Mouse (Mus musculus): ENCODE data around the gene Slc8b1. TPM values are rescaled to one million over a fixed set of nuclear protein-coding genes. Genes with fewer than 3 reads are reported as not detected.

The Slc8b1 gene
- total RNA-seq (2021) = 1 to 10 TPM; 7.9 to 9.7 TPM
- long read RNA-seq, experiment 1, partial matches to known transcripts = 1 of 7 reads
- long read RNA-seq, experiment 1, other reads (novel, unspliced or antisense) = 6 of 7 reads
- long read RNA-seq, experiment 2, partial matches to known transcripts = 1 of 14 reads
- long read RNA-seq, experiment 2, other reads (novel, unspliced or antisense) = 10 of 14 reads

DNA sequence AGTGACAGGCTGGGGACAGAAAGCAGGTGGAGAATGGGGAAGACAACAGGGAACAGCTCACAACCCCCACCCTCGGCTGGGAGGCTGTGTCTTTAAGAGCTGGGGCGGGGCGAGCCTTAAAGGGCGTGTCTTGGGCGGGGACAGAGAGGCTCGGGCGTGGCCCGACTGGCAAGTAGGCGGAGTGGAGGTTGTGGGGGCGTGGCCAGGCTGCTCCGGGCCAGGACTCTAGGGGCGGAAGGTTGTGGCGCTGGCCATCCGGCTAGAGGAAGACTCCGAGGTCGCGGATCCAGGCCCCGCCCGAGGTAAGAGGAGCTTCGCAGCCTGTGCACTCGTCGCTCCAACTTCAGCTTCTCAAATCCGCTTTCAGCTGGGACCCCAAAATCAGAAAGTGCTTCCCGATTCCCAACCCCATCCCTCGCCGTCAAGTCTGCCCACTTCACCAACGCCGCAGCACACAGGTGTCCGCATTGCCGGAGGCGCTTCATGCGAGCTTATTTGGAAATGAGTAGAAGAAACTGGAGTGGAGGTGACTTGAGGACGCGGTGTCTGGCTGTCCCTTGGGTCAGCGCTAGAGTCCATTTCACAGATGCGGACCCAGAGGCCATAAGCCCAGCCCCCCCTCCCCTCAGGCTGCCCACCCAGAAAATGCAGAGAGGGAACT lies at the start of gene Slc8b1:
Gene Slc8b1 (plus strand): TSS at position 187 of the 661 bp plus-strand sequence.
- intact Hi-C loops (cut with DNase I) = no loop called here
- peak; percentile 96 to 99 for DNase-seq

DNA sequence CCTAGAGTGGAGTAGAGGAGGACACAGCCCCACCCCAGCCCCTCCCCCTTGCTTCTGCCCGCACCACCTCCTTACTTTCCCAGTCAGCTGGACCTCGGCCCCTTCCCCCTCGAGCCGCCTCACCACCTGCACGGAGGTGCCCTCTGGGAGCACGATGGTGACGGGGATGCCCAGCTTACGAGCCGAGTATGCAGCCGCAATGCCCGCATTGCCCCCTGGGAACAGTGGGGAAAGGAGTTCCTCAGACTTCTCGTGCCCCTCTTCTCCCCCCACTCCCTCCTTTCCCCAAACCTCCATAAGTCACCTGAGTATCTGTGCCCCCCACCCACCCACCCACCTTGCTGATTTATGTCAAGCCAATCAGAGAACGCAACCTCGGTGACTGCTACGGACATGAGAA lies 49.1 kb upstream of the Slc8b1 start:
- no peak for DNase-seq
- intact Hi-C loops (cut with DNase I) = no loop called here

DNA sequence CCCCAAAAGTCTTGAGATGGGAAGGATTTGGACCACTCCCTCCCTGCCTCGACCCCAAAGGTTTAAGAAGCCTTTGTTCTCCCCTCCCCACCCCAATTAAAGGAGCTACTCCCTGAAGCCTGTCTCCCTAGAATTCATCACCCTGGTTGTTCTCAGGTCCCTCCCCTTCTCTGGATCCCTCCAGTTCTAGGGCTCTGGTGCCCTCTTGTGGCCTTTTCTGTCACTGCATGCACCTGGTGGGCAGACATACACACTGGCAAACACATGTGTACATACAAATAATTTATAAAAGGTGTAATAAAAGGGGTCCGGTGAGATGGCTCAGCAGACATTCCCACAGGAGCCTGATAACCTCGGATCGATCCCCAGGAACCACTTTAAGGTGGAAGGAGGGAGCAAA lies 46.6 kb upstream of the Slc8b1 start:
- DNase-seq = no peak
- intact Hi-C loops (cut with DNase I) = no loop called here

DNA sequence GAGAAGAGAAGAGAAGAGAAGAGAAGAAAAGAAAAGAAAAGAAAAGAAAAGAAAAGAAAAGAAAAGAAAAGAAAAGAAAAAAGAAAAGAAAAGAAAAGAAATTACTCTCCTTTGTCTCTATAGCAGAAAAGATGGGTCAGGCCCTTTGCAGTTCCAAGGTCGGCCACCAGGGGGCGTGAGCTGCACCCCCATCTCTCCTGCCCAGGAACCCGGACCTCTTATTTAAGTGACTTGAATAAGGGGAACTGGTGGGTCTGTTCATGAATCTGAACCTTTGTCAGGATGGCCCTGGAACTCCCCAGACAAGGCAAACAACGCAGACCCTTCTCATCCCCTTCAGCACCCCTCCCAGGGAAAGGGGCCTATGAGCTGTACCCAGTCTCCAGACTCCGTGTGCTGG lies 45.9 kb upstream of the Slc8b1 start:
- no peak for DNase-seq
- intact Hi-C loops (cut with DNase I) = no loop called here

DNA sequence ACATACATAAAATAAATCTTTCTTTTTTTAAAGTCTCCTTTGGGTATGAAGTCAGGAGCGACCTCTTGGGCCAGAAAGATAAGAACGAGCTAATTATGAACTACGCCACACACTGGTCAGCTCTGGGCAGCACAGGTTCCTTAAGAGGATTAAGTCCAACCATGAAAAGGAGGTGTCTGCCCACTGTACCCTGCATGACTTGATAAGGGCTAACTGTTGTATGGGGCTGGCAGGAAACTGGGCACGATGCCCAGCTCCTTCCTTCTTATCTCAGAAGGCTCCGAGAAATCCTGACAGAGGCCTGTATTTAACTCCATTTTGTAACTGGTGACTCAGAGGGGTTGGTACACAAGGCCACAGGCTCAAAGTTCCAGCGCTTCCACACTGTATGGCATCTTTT lies 45.1 kb upstream of the Slc8b1 start:
- intact Hi-C loops (cut with DNase I) = no loop called here
- no peak for DNase-seq

DNA sequence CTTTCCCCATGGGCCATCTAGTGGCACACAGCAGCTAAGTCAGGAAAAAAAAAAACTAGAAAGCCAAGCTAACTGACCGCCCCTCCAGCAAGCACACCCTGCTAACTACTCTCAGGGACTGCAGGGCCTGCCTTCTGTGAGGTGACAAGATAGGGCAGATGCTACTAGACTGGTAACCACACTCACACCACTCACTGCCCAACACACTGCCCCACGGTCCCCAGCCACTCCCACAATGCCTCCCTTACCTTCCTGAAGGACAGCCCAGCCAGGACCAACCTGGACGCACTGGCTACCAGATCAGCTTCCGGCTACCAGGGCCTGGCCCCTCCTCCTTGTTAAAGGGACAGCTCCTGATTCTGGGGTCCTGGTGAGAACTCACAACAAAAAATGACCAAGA lies 43.9 kb upstream of the Slc8b1 start:
- DNase-seq = no peak
- intact Hi-C loops (cut with DNase I) = no loop called here

DNA sequence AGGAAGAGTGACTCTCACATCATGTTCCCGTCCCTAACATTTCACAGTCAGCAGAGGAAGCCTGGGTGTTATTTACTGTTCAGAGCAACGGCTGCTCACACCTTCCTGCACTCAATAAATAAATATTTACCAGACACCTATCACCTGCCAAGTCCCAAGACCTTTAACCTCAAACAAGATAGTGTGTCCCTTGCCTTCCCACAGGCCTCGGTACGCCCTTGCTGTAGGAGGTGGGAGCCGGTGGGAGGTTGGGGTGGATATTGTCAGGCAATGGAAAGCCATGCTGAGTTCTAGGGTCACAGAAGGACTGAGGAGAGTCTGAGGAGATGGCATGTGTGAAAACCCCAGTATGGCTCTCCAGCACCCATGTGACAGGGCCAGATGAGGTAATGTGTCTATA lies 42.6 kb upstream of the Slc8b1 start:
- intact Hi-C loops (cut with DNase I) = no loop called here
- no peak for DNase-seq

DNA sequence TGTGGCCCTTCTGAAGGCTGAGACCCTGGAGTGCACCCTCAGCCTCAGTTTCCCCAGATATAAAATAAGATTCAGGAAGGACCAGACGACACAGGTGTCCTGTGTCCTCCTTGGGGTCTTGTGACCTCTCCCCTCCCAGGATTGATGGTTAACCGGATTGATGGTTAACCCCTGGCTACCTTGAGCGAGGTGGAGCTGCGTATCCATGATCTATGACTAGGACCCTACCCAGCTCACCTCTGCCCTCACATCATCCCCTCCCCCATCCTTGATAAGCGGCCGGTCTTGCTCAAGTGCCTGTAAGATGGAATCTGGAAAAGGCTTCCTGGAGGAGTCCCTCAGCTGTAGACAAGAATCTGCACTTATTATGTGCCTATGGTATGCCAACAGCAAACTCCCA lies 42.1 kb upstream of the Slc8b1 start:
- DNase-seq = no peak
- intact Hi-C loops (cut with DNase I) = no loop called here

DNA sequence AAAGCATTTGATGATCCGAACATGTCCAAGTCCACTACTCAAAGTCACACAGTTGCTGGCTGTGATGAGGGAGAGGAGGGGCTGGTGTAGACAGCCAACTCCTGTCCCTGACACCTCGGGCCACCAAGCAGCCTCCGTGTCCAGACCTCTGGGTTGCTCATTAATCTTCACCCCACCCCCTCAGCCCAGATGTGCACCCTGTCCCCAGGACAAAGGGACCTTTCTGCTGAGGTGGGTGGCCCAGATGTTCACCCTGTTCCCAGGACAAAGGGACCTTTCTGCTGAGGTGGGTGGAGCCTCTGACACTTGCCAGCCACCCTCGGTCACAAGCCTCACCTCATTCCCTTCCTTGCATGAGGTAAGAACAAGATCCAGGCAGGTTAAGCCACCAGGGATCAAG lies 39.4 kb upstream of the Slc8b1 start:
- intact Hi-C loops (cut with DNase I) = no loop called here
- no peak for DNase-seq

DNA sequence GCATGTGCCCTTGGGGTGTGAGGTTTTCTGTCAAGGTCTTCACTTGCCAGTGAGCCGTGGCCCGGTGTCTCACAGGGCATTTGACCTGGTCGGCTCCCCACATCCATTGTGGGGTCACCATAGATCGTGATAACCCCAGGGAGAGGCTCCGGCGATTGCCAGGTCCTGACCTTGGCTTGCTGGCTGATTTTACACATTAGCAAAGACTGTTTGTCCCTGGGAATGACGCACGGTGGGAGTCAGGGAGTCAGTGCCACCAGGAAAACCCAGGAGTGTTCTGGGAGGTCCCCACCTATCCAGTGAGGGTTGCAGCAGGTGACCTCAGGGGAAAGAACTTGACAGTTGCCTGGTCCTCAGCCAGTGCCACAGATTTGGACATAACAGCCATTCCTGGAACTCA lies 38.2 kb upstream of the Slc8b1 start, which contains the start of gene Sdsl:
Gene Sdsl (minus strand): TSS at position 41 of the 400 bp plus-strand sequence.
- intact Hi-C loops (cut with DNase I) = no loop called here
- DNase-seq = no peak

DNA sequence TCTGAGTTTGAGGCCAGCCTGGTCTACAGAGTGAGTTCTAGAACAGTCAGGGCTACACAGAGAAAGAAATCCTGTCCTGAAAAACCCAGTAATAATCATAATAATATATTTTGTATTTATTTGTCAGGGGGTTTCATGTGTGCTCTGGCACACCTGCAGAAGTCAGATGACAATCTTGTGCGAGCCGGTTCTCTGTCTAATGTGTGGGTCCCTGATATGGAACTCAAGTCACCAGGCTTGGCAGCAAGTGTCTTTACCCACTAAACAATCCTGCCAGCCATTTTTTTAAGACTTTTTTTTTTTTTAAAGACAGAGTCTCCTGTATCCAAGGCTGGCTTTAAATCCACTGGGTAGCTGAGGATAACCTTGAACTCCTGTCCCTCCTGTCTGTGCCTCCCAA lies 37.6 kb upstream of the Slc8b1 start:
- DNase-seq = no peak

DNA sequence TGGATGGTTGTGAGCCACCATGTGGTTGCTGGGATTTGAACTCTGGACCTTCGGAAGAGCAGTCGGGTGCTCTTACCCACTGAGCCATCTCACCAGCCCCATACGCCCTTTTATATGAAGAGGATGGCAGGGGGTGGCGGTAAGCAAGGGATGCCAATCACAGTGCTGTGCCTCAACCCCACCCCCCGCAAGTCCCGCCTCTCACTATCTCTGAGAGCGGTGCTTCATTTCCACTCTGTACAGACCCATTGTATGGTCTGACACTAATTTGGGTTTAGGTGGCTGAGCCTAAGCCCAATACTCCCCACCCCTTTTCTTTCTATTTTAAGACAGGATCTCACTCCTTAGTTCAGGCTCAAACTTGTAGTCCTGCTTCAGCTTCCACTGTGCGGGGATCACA lies 35.1 kb upstream of the Slc8b1 start:
- no peak for DNase-seq
- intact Hi-C loops (cut with DNase I) = no loop called here

More for the DNA sequence above, 37.6 kb upstream of the Slc8b1 start:
- intact Hi-C loops (cut with DNase I) = no loop called here

DNA sequence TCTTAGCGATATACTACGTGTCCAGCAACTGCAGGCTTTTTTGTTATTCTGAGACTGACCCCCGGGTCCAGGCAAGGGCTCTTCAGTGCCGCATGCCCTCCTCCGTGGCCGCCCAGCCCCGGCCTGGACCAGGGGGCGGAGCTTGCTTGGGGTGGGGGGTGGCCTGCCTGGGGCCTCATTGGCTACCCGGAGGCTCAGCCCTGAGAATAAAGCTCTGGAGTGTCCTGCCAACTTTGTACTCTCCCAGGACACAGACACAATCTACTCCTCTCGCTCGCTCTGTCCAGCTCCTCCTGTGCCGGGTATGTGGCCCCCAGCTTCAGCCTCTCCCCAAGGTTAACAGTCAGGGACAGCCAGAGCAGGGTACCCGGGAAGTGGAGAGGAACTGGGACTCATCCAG lies 34.7 kb upstream of the Slc8b1 start, which contains the start of gene Sds:
Gene Sds (plus strand): TSS at position 231 of the 400 bp plus-strand sequence.
- intact Hi-C loops (cut with DNase I) = no loop called here
- DNase-seq = no peak

DNA sequence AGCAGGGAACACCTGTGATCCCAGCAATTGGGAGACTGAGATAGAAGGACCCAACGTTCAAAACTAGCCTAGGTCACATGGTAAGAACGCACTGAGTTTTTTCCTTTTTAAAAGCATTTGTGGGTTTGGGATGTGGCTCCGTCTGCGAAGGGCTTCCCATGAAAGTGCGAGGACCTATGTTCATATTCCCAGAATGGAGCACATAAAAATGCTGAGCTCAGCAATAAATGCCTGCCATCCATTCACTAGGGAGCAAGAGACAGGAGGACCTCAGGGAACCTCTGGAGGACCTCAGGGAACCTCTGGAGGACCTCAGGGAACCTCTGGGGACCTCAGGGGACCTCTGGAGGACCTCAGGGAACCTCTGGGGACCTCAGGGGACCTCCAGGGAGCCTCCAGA lies 33.0 kb upstream of the Slc8b1 start:
- intact Hi-C loops (cut with DNase I) = no loop called here
- no peak for DNase-seq

DNA sequence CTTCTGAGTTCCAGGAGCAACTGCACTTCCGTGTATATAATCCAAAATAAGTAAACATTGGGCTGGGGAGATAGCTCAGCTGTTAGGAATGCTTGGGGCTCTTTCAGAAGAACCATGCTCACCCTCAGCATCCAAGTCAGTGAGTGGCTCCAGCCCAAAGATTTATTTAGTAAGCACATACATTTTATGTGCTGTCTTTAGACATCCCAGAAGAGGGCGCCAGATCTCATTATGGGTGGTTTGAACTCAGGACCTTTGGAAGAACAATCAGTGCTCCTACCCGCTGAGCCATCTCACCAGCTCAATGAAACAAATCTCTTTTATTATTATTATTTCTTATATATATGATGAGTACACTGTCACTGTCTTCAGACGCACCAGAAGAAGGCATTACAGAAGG lies 31.4 kb upstream of the Slc8b1 start:
- no peak for DNase-seq
- intact Hi-C loops (cut with DNase I) = no loop called here

DNA sequence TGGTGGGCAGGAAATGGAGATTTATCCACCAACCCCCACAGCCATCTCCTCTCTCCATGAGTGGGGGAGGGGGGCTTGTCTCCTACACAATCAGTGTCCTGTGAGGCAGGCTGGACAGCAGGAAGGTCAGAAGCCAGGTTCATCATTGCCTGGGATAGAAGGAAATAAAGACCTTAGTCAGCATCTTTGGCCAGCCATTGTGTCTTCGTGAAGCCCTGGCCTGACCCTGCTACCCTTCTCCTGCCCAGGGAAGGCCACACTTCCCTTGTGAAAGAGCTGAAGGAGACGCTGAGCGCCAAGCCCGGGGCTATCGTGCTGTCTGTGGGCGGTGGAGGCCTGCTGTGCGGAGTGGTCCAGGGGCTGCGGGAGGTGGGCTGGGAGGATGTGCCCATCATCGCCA lies 29.8 kb upstream of the Slc8b1 start:
- intact Hi-C loops (cut with DNase I) = no loop called here
- DNase-seq = no peak

DNA sequence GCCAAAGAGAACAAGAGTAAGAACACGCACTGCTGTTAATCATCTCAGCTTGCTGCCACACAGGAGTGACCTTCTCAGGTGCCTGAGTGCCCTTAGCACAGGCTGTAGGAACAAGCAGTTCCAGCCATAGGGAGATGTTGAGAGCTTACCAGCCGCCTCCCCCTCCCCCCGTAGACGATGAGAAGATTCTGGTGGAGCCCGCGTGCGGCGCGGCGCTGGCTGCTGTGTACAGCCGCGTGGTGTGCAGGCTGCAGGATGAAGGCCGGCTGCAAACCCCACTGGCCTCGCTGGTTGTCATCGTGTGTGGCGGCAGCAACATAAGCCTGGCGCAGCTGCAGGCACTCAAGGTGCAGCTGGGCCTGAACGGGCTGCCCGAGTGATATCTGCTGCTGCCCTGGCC lies 27.6 kb upstream of the Slc8b1 start:
- intact Hi-C loops (cut with DNase I) = no loop called here
- DNase-seq = no peak

DNA sequence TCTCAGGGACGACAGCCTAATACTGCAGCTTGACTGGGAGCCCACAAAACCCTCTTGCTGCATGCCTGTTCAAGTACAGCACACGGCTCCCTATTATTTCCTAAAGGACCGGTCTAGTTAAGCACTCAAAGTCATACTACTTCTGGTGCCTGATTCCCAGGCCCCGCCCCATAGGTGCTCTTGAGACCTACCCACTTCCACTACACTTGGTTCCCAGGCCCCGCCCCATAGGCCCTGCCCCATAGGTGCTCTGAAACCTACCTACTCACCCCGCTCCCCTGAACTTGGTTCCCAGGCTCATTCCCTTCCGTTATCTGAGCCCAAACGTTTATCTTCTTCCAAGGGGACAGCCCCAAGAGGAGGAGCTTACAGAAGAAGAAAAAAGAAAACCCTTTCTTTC lies 23.1 kb upstream of the Slc8b1 start:
- no peak for DNase-seq
- intact Hi-C loops (cut with DNase I) = no loop called here

DNA sequence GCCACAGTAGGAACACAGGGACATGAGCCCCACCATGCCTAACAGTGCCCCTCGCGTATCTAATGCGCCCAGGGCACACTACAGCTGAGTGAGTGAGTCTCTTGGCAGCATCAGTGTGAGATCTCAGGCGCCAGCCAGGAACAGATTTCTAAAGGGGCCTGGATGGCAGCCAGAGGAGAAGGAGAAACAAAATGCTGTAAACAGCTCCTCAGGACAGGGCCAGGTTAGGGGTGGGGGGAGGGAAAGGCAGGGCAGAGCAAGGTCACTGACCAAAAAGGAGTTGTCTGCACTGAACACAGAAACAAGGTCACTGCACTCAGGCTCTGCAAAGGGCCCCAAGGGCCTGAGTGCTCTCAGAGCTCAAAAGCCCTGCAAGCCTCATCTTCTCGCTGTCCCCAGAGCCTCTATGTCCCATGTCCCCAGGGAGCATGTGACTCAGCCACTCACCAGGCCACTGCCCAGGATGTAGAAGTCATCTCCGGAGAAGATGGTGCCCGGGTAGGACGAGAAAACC lies 20.2 kb upstream of the Slc8b1 start:
- DNase-seq = no peak
- intact Hi-C loops (cut with DNase I) = no loop called here

DNA sequence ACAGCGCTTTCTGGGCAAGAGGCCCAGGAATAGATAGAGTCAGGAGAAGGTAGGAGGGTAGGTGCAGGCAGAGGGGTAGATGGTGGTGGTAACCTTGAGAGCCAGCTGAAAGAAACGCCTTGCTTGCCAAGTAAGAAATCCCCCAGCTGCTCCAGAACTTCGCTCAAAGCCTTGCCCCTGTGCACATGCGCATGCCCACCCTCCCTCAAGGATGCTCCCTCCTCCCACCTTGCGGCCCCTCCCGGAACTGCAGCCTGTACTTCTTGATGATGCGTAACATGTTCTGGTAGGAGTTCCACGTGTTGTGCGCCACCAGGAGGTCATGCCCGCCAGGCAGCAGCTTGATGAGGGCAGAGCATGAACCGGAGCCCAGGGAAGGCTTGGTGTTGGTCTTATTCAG lies 18.5 kb upstream of the Slc8b1 start:
- no peak for DNase-seq

DNA sequence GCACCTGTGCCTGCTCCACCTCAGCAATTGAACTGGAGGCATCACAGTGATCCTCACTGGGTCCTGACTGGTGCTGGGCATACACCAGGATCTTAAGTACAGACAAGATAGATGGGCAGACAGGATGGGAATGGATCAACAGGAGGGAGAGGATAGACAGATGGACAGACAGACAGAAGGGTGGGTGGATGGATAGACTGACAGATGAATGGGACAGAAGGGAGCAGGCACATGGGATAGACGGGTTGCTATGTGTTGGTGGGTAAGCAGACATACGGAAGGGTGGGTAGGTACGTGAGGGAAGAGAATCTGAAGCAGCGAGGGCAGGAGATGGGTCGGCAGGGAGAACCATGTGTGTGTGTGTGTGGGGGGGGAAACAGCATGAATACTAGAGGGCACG lies 17.5 kb upstream of the Slc8b1 start:
- DNase-seq = no peak
- intact Hi-C loops (cut with DNase I) = no loop called here

More for the DNA sequence above, 18.5 kb upstream of the Slc8b1 start:
- intact Hi-C loops (cut with DNase I) = no loop called here

DNA sequence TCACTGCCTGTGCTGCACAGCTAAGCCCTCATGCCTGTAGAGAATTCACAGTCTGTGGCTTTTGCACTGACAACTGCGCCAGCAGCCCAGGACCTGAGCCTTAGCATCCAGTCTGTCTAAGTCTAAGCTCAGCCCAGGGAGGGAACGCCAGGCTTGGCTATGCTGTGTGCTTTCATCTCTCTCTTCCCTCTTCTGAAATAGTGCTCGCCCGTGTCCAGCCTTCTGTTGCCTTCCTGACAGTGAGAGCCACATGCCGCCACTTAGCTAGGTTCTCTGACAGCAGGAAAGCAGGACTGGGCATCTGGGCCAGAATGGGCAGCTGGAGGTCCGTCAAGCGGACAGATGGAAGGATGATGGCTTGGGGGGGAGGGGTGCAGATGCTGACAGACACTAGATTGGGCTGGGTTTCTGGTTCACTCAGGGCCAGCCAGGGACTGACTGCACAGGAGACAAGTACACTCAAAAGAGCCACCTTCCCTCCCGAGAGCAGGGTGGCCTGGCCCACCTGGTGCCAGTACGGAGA lies 17.0 kb upstream of the Slc8b1 start:
- no peak for DNase-seq
- intact Hi-C loops (cut with DNase I) = no loop called here

Data from gastrocnemius, postnatal 36 days (tissue).